Mouse (Mus musculus): ENCODE measurements around the gene Cox18. TPM values are rescaled to one million over a fixed set of nuclear protein-coding genes. Genes with fewer than 3 reads are reported as not detected.
"Not testable (repeated sequence)": the region's sequence is repeated elsewhere in the genome, so short reads cannot be mapped to it uniquely, and the experiment has no call there.

The Cox18 gene
- total RNA-seq (2015; ENCODE audit: low replicate concordance) (2.9 and 10.1 TPM in 2 replicates), total RNA-seq (2017; ENCODE audit: low replicate concordance) (0.38 and 5.6 TPM in 2 replicates)

DNA sequence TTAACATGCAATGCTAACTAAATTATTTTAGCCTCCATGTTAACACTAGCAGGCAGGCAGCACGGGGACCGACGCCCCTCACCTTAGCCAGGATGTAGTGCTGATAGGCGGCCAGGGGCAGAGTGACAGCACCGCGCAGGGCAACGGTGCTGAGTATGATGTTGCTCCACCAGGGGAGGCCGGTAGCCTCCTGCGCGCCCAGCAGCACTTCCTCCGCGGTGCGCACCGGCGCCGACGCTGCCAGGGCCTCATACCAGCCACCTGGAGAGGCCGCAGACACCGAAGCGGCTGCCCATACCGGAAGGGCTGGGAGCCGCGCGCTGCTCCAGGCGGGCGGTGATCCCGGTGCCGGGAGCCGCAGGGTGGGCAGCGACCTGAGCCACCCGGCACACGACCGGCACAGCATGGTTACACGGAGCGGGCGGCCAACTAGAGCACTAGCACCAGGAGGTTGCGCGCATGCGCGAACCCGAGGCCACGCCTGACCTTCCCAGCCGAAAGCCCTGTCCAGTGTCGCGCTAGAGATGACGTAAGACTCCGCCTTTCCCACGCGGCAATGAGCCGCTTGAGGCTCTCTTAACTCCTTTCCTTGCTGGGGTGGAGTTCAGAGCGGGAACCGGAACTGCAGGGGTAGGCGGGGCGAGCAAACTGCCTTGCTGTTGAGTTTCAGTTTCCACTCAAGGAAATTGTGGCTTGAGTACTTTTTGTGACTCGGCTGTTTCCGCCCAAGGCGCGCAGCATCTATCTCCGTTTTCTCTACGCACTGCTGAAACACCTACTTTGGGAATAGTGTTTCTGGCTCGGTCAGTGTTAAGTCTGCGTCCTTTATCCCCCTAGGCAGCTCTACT lies at the start of gene Cox18:
Gene Cox18 (minus strand): TSS at position 468 of the 848 bp plus-strand sequence.
- peak; percentile 97 for ATAC-seq (replicated peaks; ENCODE audit: low FRiP score, poor library complexity, severe bottlenecking)

DNA sequence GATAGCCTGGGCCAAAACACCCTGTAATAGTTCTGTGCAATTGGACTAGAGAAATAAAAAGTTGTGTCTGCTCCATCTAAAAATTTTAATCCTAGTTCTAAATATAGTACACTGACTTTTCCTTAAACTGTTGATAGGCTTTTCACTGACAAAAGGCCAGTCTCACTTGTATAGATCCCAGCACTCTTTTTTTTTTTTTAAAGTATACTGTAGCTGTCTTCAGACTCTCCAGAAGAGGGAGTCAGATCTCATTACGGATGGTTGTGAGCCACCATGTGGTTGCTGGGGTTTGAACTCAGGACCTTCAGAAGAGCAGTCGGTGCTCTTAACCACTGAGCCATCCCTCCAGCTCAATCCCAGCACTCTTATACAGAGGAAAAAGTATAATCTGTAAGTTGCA lies 38.4 kb upstream of the Cox18 start:
- ATAC-seq (replicated peaks; ENCODE audit: low FRiP score, poor library complexity, severe bottlenecking): not testable (repeated sequence)

DNA sequence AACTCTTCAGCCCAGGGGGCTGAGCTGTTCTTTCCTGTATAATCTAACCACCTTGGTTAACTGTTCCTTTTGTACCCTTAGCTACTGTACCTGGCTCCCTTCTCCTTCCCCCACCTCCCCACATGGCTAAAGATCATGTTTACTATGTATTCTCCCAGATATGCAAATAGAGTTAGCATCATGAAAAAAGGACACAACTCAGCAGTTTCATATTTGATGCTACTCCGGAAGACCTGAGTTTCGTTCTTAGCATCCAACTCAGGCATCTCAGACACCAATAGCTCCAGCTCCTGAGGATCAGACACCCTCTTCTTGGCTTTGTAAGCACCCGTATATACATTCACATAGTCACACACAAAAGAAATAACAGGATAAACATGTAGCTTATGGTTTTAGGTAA lies 33.2 kb upstream of the Cox18 start:
- no peak for ATAC-seq (replicated peaks; ENCODE audit: low FRiP score, poor library complexity, severe bottlenecking)

DNA sequence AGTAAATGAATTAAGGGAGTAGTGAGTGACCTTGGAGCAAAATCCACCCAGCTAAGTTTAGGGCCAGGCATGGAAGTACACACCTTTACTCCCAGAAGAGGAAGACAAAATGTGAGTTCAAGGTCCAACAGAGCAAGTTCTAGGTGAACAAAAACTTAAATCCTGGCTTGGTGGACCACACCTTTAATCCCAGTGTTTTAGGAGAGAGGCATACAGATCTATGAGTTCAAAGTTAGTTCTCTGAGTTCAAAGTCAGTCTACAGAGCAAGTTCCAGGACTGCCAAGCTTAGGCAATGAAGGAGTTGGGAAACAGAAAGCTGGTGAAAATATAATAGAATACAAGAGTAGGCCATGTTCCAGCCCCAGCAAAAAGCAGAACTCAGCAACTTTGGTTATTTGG lies 23.7 kb upstream of the Cox18 start:
- ATAC-seq (replicated peaks; ENCODE audit: low FRiP score, poor library complexity, severe bottlenecking): no peak

DNA sequence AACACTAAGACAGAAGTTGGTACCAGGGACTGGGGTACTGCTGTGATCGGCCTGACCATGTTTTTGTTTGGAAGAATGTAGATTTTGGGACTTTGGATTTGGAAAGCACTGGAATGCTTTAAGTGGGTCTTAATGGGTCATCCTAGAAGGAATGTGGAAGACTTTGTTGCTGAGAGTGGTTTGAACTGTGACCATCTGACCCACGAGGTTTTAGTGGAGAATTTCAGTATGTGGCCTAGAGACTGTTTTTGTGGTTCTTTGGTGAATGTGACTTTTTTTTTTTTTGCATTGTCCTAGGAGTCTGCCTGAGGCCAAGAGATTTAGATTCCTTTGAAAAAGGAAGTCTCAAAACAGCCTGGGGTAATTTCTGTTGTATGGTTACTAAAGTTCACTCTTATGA lies 23.2 kb upstream of the Cox18 start:
- no peak for ATAC-seq (replicated peaks; ENCODE audit: low FRiP score, poor library complexity, severe bottlenecking)

DNA sequence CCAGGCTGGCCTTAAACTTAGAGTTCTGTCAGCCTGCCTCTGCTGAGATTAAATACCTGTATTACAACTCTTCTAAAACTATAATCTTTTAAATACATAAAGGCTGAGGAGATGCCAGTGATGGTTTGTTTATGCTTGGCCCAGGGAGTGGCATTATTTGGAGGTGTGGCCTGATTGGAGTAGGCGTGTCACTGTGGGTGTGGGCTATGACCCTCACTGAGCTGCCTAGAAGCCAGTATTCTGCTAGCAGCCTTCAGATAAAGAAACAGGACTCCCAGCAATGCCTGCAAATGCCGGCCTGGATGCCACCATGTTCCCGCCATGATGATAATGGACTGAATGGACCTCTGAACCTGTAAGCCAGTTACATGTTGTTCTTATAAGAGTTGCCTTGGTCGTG lies 22.8 kb upstream of the Cox18 start:
- ATAC-seq (replicated peaks; ENCODE audit: low FRiP score, poor library complexity, severe bottlenecking): peak; percentile 74

DNA sequence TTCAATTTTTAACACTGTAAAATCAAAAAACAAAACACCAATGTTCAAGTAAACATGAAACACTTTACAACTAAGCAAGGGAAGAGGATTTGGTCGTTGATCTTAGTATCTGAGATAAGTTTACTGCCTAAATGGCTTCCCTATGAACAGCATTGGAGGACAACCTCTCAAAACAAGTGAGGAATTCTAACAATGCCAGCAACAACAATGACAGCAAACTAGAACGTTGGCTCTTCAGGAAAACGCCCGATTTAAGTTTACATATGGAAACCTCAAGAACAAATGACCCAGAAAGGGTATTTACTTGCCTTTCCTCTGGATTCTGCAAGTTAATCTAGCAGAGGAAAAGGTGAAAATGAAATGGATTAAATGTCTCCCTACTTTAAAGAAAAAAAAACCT lies 21.6 kb upstream of the Cox18 start:
- ATAC-seq (replicated peaks; ENCODE audit: low FRiP score, poor library complexity, severe bottlenecking): no peak

DNA sequence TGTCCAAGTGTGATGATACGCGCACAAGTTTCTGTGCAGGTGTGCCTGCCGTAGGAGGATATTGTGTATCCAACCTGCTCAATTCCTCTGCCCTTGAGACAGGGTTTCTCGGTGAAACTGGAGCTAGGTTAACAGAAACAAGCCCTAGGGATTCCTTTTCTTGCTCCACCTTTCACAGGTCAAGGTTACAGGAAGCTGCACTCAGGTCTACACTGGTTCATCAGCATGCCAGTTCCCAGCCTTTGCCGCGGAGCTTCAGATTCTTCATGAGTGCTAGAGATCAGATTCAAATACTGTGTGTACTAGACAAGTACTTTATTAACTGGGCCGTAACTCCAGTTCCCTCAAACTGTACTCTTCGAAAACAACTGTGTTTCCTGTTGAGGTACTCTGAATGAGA lies 11.4 kb upstream of the Cox18 start:
- ATAC-seq (replicated peaks; ENCODE audit: low FRiP score, poor library complexity, severe bottlenecking): no peak

DNA sequence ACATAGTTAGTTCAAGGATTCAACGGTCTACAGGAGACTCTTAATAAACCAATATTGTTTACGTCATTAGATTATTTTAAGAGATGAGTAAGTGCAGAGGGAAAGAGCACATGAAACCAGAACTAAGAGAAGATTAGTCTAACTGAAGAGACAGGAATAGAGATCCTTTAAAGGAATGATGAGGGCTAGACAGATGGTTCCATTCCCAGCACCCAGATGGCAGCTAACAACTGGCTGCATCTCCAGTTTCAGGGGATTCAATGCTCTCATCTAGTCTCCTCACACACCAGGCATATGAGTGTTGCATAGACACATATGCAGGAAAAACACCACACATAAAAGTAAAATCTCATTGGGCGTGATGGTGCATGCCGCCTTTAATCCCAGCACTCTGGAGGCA lies 9.5 kb upstream of the Cox18 start:
- no peak for ATAC-seq (replicated peaks; ENCODE audit: low FRiP score, poor library complexity, severe bottlenecking)

DNA sequence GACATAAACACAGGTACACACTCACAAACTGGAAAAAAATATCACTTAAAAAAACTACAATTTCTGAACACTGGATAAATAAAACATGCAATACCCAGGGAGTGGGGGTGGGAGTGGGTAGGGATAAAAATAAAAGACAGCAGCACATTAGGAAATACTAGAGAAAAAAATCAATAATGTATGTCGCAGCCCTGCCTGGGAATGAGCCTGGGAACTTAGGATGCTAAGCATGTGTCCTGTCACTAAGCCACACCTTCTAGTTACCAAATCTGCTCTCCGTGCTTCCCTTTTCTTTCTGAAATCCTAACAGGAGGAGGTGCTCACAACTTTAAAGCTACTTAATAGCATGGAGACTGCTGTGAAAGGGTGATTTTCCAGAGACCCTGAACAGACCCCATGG lies 6.0 kb upstream of the Cox18 start:
- no peak for ATAC-seq (replicated peaks; ENCODE audit: low FRiP score, poor library complexity, severe bottlenecking)

DNA sequence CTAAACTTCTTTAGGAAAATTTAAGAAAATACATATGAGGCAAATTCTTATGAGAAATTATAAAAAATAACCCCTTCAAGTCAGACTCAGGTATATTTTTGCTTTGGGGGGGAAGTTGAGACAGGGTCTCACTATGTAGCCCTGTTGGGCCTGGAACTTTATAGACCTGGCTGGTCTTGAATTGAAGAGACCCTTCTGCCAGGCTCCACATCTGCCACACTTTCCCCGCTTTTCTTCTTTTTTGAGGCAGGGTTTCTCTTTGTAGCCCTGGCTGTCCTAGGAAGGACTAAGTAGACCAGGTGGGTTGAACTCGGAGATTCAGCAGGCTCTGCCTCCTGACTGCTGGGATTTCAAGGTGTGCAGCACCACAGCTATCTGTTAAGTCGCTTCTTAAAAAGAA lies 2.9 kb upstream of the Cox18 start:
- ATAC-seq (replicated peaks; ENCODE audit: low FRiP score, poor library complexity, severe bottlenecking): no peak

DNA sequence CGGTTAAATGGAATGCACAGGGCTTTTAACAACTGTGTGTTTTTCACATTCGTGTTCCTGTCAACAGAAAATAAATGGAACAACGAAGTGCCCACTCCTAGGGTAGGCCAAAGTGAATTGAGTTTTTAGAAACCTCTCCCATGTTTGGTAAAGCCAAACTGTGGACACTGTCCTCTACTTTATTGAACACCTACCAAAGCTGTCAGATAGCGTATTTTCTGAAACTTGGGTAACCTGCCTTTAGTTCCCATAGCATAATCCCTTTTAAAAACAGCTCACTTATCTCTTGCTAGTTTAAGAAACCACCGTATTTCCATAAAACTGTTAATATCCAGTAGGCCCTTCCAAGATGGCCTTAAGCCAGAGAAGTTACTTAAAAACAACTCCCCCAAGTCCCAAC lies 929 bp upstream of the Cox18 start:
- no peak for ATAC-seq (replicated peaks; ENCODE audit: low FRiP score, poor library complexity, severe bottlenecking)

DNA sequence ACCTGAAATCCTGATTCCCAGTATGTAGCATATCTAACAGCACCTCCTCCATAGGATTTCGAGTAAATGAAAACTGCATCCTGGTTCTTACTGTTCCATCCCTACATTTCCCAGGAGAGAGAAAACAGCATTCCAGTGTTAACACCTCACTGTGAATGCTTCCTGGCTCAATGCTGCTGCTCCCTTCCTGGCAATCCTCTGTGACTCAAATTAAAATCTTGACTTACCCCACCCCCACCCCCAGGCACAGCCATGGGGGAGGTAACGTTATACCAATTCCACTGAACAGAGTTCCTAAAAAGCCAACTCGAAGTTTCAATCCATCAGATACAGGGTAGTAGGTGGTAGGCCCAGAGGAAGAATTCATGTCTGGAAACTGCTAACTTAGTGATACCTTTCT lies 864 bp downstream of the Cox18 start:
- ATAC-seq (replicated peaks; ENCODE audit: low FRiP score, poor library complexity, severe bottlenecking): no peak

DNA sequence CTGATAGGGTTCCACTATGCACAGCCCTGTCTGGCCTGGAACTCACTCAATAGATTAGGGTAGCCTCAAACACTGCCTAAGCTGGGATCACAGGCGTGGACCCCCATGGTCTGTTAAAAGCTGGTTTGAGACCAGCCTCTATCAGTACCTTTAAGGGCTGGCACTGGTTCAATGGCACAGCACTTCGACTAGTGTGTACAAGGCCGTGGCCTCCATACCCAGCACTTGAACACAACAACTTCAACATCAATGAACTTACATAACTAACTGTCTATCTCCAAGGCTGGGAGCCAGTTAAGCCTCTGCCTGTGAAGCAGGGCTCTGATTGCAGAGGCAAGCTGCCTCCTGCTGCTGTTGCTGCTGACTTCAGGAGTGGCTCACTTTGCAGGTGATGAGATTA lies 6.0 kb downstream of the Cox18 start:
- no peak for ATAC-seq (replicated peaks; ENCODE audit: low FRiP score, poor library complexity, severe bottlenecking)

DNA sequence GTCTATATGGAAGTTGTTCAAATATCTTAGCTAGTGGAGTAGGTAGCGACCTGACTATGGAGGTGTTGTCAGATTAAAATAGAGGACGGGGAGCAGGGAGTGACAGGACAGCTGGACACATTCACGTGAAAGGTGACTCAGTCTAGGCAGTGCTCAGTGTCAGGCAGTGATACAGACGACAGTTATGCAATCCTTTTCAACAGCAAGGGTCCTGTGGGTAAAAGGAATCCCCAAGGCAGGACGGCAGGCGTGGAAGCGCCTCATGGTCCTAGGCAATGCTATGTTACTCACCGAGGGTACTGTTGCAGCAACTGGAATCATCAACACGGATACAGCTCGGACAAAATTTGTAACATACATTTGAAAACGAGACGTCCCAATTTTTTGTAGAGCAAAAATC lies 6.6 kb downstream of the Cox18 start:
- ATAC-seq (replicated peaks; ENCODE audit: low FRiP score, poor library complexity, severe bottlenecking): no peak

DNA sequence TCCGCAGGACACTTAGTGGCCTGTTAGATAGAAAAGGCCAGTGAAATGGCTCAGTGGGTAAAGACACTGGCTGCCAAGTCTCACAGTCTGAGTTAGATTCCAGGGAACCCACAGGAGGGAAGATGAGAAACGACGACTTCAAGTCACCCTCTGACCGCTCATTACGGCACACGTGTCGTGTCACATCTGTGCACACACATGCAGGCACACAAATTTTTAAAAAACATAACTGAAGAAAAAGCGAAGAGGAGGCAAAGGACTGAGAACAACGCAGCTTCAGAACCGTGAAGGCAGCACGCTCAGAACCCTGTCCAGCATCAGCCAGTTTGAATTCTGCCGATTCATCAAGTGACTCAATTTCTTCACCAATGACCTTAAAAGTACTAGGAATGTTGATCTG lies 10.4 kb downstream of the Cox18 start:
- no peak for ATAC-seq (replicated peaks; ENCODE audit: low FRiP score, poor library complexity, severe bottlenecking)

DNA sequence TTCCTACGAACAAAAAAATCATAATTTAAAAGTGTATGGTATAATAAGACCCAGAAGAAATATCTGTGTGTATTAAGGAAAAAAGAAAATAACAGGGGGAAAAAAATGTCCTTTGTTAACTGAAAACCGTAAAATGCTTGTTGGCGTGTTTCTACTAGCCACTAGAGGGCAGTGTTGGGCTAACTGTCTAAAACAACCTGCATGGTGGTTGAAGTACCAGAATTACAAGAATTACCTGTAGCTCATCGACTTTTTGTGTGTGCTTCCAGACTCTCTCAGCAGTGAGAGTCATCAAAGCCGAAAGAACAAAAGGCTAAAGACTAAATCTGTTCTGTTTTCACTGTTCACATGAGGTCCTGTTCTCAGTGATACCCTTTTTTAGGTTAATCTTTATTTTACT lies 20.6 kb downstream of the Cox18 start:
- peak; percentile 54; the same call in 1 of the 2 replicates for ATAC-seq (replicated peaks; ENCODE audit: low FRiP score, poor library complexity, severe bottlenecking)

DNA sequence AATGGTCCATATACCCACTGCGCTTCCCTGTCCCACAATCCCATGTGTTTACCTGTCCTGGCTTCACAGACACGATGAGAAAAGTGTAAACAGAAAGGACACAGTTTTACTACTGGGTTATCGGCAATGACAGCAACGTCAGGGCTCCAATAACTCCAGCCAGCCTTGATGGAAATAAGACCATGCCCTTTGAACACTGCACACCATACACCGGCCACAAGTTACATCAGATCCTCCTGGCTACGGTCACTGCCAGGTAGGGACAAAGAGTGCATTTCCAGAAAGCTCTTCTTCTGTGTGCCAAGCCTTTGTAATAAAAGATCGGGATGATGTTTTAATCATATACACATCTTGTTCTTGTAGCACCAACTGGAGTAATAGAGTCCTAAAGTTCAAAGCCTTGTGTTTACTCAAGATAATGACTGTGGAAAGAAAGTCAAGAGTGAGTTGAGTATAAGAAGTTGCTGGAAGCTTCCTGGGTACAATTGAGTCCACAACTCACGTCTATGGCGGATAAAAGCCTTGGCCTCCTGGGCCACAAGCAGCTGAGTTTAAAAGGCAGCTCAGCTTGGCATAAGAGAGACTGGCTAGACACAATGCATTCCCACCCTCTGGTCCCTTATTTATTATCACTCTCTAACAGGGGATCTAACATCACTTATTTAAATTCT lies 21.2 kb downstream of the Cox18 start:
- ATAC-seq (replicated peaks; ENCODE audit: low FRiP score, poor library complexity, severe bottlenecking): no peak

DNA sequence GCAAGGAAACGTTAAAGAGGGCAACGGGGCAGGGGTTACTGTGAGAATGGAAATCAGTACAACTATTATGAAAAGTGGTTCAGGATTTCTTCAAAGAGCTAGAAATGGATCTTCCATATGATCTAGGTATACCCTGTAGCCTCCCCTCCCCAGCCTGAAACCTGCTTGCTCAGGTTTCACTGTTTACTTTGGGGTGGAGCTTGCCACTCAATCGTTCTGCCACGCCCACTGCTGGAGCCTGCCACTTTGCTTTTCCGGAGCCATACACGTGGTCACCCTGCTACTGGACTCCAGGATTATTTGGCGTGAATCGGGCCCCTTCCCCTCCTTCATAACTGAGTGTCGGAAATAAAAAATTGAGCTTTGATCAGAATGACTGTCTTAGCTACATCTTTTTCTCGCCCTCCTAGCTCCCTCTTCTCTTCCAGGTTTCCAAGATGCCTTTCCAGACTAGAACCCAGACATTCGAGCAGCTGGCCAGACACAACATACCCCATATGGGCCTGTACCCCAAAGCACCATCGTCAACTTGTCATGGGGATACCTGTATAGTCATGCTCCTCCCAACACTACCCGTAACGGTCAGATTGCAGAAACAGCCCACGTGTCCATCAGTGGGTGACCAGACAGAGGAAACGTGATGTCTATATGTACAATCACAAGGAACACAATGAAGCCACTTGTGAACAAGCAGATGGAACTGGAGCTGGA lies 23.7 kb downstream of the Cox18 start:
- no peak for ATAC-seq (replicated peaks; ENCODE audit: low FRiP score, poor library complexity, severe bottlenecking)

DNA sequence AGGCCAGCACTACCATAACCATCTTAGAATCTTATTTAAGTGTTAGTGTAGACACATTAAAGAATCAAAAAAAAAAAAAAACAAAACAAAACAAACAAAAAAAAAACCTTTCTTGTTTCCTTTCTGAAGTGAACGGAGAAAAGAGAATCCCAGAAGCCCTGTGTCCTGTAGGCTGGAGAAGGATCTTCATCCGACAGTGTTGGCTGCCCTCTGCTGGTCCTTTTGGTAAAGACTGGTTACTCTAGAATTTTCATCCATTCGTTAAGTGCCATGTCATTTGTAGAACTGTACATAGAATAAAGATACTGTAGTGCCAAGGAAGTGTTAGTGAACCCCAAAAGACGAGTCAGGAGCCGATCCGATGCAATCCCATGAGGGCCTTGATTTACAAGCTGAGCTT lies 29.0 kb downstream of the Cox18 start:
- ATAC-seq (replicated peaks; ENCODE audit: low FRiP score, poor library complexity, severe bottlenecking): no peak

DNA sequence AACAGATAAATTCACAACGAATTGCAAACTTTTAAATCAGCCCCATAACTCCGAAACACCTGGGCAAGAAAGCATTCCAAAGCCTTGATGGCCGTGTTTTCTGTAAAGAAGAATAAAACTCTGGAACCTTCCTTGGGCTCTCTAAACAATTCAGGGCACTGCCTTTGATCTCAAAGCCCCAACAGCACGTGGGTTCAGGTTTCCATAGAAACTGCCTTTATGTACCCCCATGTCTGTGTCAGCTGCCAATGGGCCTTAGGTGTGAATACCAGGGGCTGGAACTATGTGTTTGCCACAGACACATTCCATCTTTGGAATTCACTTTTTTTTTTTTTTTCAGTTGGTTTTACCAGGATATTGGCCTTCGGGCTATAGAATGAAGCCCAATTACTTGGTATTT lies 41.0 kb downstream of the Cox18 start:
- ATAC-seq (replicated peaks; ENCODE audit: low FRiP score, poor library complexity, severe bottlenecking): no peak

Measured in erythroid progenitor cell, adult 5-6 weeks (primary cell).